Mouse (Mus musculus) bone marrow macrophage, adult 2 months (primary cell): ENCODE measurements around the gene Orm3.
"Not testable (repeated sequence)": the region's sequence is repeated elsewhere in the genome, so short reads cannot be mapped to it uniquely, and the experiment has no call there.

Source experiments
- CTCF ChIP-seq: IDR thresholded peaks from 2 replicates; pipeline ENCODE4 v1.5.1; 2012; ENCODE audit warnings: low read depth, mild to moderate bottlenecking, low read length, moderate library complexity
- POLR2A ChIP-seq: IDR thresholded peaks from 2 replicates; pipeline ENCODE4 v1.6.1; 2012; ENCODE audit warnings: mild to moderate bottlenecking, low read depth, low read length, borderline replicate concordance

DNA sequence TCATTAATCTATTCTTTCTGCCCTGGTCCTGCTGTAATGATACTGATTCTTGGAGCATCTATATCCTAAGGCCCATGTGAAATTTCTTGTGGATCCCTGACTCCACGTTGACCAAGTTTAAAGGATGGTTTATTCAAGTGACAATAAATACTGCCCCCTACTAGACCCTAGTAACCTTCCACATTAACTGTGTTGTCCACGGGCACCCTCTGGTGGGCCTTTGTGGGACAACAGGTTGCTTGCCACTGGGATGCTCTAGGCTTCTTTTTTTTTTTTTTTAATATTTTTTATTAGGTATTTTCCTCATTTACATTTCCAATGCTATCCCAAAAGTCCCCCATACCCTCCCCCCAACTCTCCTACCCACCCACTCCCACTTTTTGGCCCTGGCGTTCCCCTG is 36.4 kb upstream of the Orm3 start:
- 0 out of 2 replicates have a peak, but pooled peaks have one; percentile 14 for TF ChIP-seq CTCF
- not testable (repeated sequence) for TF ChIP-seq POLR2A
